Mouse (Mus musculus) liver, embryonic 14.5 days (tissue): ENCODE data around the gene Micu1.

Source experiments
- CTCF ChIP-seq: IDR thresholded peaks from 2 replicates; pipeline ENCODE4 v1.5.1; 2016; ENCODE audit warnings: antibody characterized with exemption, low read depth, control low read depth
- EP300 ChIP-seq: IDR thresholded peaks from 2 replicates; pipeline ENCODE4 v1.6.1; 2016; ENCODE audit warnings: antibody characterized with exemption, low read depth

DNA sequence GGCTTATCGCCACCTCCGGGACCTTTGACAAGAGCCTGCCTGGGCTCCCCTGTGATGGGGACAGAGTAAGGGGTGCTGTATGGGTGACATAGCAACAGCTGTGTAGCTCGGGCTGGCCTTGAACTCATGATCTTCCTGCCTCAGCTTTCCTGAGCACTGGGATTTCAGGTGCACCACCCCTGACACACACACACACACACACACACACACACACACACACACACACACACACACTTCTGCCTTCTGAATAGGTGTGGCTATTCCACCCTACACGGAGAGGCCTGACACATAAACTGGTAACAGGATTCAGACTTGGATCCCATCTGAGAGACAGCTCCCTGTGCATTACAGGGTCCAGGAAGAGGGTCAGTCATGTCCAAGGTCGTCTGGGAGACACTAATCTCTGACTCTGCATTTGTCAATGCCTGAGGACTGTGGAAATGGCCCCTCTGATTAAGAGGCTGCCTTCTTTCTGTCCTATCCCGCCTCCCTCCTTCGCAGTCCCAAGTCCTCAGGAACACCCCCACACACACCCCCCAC is 206.6 kb downstream of the Micu1 start:
- TF ChIP-seq CTCF (no peak), EP300 (no peak)
